8 mouse cellular contexts compared by ENCODE assay signal in the genomic region with DNA sequence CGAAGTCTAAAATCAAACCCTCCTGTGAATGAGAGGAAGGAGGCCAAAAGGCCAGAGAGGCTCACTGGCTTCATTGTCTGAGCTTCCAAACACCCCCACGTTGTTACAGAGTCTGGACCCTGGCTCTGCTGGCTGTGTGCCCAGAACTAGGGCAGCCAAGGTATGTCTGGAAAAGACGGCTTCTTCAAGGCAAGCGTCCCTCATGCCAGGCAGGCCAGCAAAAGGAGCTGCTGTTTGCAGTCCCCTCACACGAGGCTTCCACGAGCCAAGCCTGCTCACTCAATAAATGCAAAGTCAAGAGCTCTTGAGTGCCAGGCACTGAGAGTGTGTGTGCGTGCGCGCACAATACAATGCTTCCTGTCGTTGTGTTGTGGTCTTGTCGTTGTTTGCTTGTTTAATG.
A peak's percentile ranks its signal among the peaks of the same experiment; 100 is the strongest.
DNase-seq lines count a peak whose midpoint lies in the region; ATAC-seq and TF ChIP-seq lines count a peak whose summit lies in the region.

No protein-coding gene starts in this region.

- H3K4me3 ChIP-seq in forebrain, postnatal 0 days (ENCODE audit: low read depth, low read length), result no peak overlapping the region
- no peak overlapping the region for H3K4me3 ChIP-seq in forebrain, embryonic 15.5 days
- no peak overlapping the region for H3K4me3 ChIP-seq in kidney, adult 2 months (ENCODE audit: insufficient read depth, low read depth, low read length)

- peak; percentile 64 for ATAC-seq in forebrain, postnatal 0 days
- ATAC-seq in forebrain, embryonic 15.5 days (replicated peaks), result no peak
- no peak for ATAC-seq in erythroblast, adult 5-6 weeks (replicated peaks; ENCODE audit: low FRiP score, poor library complexity, severe bottlenecking)

- no peak overlapping the region for H3K4me2 ChIP-seq in forebrain, postnatal 0 days (ENCODE audit: low read depth)
- no peak overlapping the region for H3K4me2 ChIP-seq in forebrain, embryonic 15.5 days (replicated peaks)

- no peak overlapping the region for H3K27ac ChIP-seq in forebrain, postnatal 0 days (ENCODE audit: low read depth, low read length)
- no peak overlapping the region for H3K27ac ChIP-seq in forebrain, embryonic 15.5 days (replicated peaks)
- H3K27ac ChIP-seq in kidney, adult 2 months (ENCODE audit: insufficient read depth, low read depth, low read length), result no peak overlapping the region

- no peaks in the 10 kb centered on the region for H3K4me1 ChIP-seq in forebrain, postnatal 0 days (ENCODE audit: insufficient read depth)
- peaks cover 6% of the 10 kb centered on the region for H3K4me1 ChIP-seq in forebrain, embryonic 15.5 days
- H3K4me1 ChIP-seq in kidney, adult 2 months (ENCODE audit: control insufficient read depth, insufficient read depth, low read length), result peaks cover 5% of the 10 kb centered on the region; the same call in 1 of the 2 replicates

- no peak for TF ChIP-seq CTCF in forebrain, postnatal 0 days (IDR thresholded peaks at IDR 0.05; ENCODE audit: low read depth)
- no peak for TF ChIP-seq CTCF in kidney, adult 2 months (conservative IDR thresholded peaks at IDR 0.05; ENCODE audit: insufficient read depth, insufficient read length, low read depth, low read length)

- no peaks in the 10 kb centered on the region for H3K9me3 ChIP-seq in forebrain, postnatal 0 days (ENCODE audit: low read length)
- H3K9me3 ChIP-seq in forebrain, embryonic 15.5 days, result no peaks in the 10 kb centered on the region

- peak; percentile 41 for DNase-seq in forebrain, postnatal 0 days
- DNase-seq in urinary bladder, postnatal 14 days (ENCODE audit: low spot score), result peak; percentile 13
- DNase-seq in urinary bladder, adult 18-20 months (ENCODE audit: low spot score in 2 of 2), result no peak
- DNase-seq in kidney, adult 2 months, result peak; percentile 76
- DNase-seq in lung, postnatal 36 days, result peak; percentile 51
- DNase-seq in cerebellum, adult 9-10 months, result no peak

- no peak overlapping the region for H3K9ac ChIP-seq in forebrain, postnatal 0 days
- H3K9ac ChIP-seq in forebrain, embryonic 15.5 days (replicated peaks), result no peak overlapping the region

- no peaks in the 10 kb centered on the region for H3K36me3 ChIP-seq in forebrain, postnatal 0 days (ENCODE audit: insufficient read depth)
- no peaks in the 10 kb centered on the region for H3K36me3 ChIP-seq in forebrain, embryonic 15.5 days
- H3K36me3 ChIP-seq in kidney, adult 2 months (ENCODE audit: control insufficient read depth, insufficient read depth, low read length), result no peaks in the 10 kb centered on the region

- no peak for TF ChIP-seq POLR2A in kidney, adult 2 months (IDR thresholded peaks at IDR 0.05; ENCODE audit: low read depth, low read length)

- 24% methylated on average over 11 of the region's 11 CpGs for WGBS in forebrain, postnatal 0 days
- 34% methylated on average over 11 of the region's 11 CpGs for WGBS in forebrain, embryonic 15.5 days
- 28% methylated on average over 11 of the region's 11 CpGs for WGBS in kidney, adult 2 months

- no peaks in the 10 kb centered on the region for H3K27me3 ChIP-seq in forebrain, postnatal 0 days (ENCODE audit: insufficient read depth, low read length)
- H3K27me3 ChIP-seq in forebrain, embryonic 15.5 days, result no peaks in the 10 kb centered on the region
- H3K27me3 ChIP-seq in kidney, adult 2 months (replicated peaks; ENCODE audit: control insufficient read depth, insufficient read depth, low read length), result no peaks in the 10 kb centered on the region

Comparison
In these comparisons a context has a peak if more than half of its experiments do, and no peak if none do; other contexts are left out.
1. DNase-seq: peak in forebrain, postnatal 0 days (single experiment), urinary bladder, postnatal 14 days (single experiment), kidney, adult 2 months (single experiment) and lung, postnatal 36 days (single experiment); none in urinary bladder, adult 18-20 months (0 of 2) and cerebellum, adult 9-10 months (single experiment).